In genomic region chrX:103622260-103622934, GRCm38 (mm10) we compare ENCODE assay signal across 8 mouse cellular contexts. TPM values are rescaled to one million over a fixed set of nuclear protein-coding genes. Genes with fewer than 3 reads are reported as not detected.
A peak's percentile ranks its signal among the peaks of the same experiment; 100 is the strongest.
DNase-seq lines count a peak whose midpoint lies in the region; ATAC-seq lines count a peak whose summit lies in the region.

No protein-coding gene starts in this region.

- under 1% methylated on average over 33 of the region's 33 CpGs for WGBS in intestine, embryonic 14.5 days

- H3K4me2 ChIP-seq in intestine, embryonic 14.5 days (ENCODE audit: low read length), result peak overlapping the region; percentile 83

- intact Hi-C loops in left cerebral cortex, postnatal 14 days (cut with DNase I), result no loop called here

- H3K4me1 ChIP-seq in intestine, embryonic 14.5 days (replicated peaks; ENCODE audit: control insufficient read depth, insufficient read depth, low read length), result no peaks in the 10 kb centered on the region; the same call in 1 of the 2 replicates

- H3K9me3 ChIP-seq in intestine, embryonic 14.5 days (ENCODE audit: control insufficient read depth, low read length), result no peaks in the 10 kb centered on the region

- peak overlapping the region; percentile 48 for H3K4me3 ChIP-seq in intestine, embryonic 14.5 days (ENCODE audit: low read depth, low read length)

- peak overlapping the region; percentile 95 for H3K27ac ChIP-seq in intestine, embryonic 14.5 days (ENCODE audit: low read depth)

- ATAC-seq in intestine, embryonic 14.5 days (replicated peaks; ENCODE audit: low FRiP score, low TSS enrichment, low read depth), result peak; percentile 94

- peak overlapping the region; percentile 73 for H3K9ac ChIP-seq in intestine, embryonic 14.5 days (ENCODE audit: low read length)

- no peaks in the 10 kb centered on the region for H3K36me3 ChIP-seq in intestine, embryonic 14.5 days (ENCODE audit: control insufficient read depth, insufficient read depth, low read length)

- H3K27me3 ChIP-seq in intestine, embryonic 14.5 days (replicated peaks; ENCODE audit: control insufficient read depth, insufficient read depth, low read length), result no peaks in the 10 kb centered on the region

- DNase-seq in adrenal gland, adult 18-20 months (ENCODE audit: low spot score in 2 of 2), result peak; percentile 76 to 90
- peak; percentile 96 for DNase-seq in embryo, embryonic 11 days
- peak; percentile 96 for DNase-seq in gastrocnemius, postnatal 25 days
- DNase-seq in intestine, embryonic 14.5 days (ENCODE audit: low spot score), result peak; percentile 89
- peak; percentile 92 to 99 for DNase-seq in left cerebral cortex, postnatal 14 days (ENCODE audit: low spot score in 2 of 2)
- peak; percentile 98 for DNase-seq in mesoderm, embryonic 11.5 days (ENCODE audit: low read depth, low spot score)
- DNase-seq in right cerebral cortex, postnatal 36 days (ENCODE audit: low spot score in 2 of 2), result peak; percentile 93 to 97
- DNase-seq in yolk sac, embryonic 10.5 days (ENCODE audit: low spot score), result peak; percentile 96

RNA-seq across cellular contexts. Expression of gene Zcchc13, which starts 8.0 kb away (rescaled TPM):
- total RNA-seq in adrenal gland, adult 18-20 months (2021), result not detected
- not detected for total RNA-seq in gastrocnemius, postnatal 25 days (2021)
- not detected in 2 replicates for polyA plus RNA-seq in intestine, embryonic 14.5 days (2014; fragmentation: Nextera tagmentation; extraction: Ambion mirVana)
- not detected for total RNA-seq in left cerebral cortex, postnatal 14 days (2021)

Comparison
In these comparisons a context has a peak if more than half of its experiments do, and no peak if none do; other contexts are left out.
1. Peak in every context shown above with its lines: DNase-seq, ATAC-seq, H3K4me3 ChIP-seq and H3K27ac ChIP-seq.